Mouse (Mus musculus) cerebral cortex, adult 2 months (tissue): ENCODE data around the gene Plekha7.

Source experiments
- WGBS: fragments of 180-500 bp; shearing (Covaris S2); methylation state at CpG from one replicate; pipeline ENCODE4 v1.1.7; 2018; 5-methylcytosine and 5-hydroxymethylcytosine counted together

The Plekha7 gene

DNA sequence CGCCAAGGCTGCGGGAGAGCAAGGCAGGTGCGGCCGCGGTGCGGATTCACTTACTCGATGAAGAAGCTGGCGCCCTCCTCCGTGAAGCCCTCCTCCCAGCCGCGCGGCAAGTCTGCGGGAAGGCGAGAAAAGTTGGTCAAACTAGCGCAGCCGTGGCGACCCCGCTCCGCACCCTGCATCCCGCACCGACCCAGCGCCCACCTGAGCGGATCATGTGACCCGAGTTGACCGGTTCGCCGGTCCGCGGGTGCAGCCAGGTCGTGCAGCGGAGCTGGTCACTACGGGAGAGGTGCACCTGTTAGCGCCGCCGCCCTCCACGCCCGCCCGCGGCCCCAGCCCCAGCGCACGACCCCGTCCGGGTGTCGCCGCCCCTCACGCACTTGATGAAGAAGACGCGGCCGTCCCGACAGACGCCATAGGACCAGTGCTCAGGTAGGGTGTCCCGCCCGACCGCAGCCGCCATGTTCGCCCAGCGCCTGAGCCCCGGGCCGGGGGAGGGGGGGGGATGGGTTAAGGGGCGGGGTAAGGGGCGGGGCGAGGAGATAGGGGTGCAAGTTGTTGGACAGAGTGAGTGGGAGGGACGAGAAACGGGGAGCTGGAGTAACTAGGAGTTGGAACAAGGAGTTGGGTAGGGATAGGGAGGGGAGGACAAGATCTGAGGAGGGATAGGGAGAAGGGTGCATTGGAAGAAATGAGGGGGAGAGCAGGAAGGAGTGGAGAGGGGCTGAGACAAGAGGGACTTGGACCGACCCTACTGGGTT is at the start of gene Plekha7:
Gene Plekha7, minus strand, starts transcription at position 506 of the 761 bp plus-strand sequence.
- WGBS: 1% methylated on average over 64 of the region's 65 CpGs

DNA sequence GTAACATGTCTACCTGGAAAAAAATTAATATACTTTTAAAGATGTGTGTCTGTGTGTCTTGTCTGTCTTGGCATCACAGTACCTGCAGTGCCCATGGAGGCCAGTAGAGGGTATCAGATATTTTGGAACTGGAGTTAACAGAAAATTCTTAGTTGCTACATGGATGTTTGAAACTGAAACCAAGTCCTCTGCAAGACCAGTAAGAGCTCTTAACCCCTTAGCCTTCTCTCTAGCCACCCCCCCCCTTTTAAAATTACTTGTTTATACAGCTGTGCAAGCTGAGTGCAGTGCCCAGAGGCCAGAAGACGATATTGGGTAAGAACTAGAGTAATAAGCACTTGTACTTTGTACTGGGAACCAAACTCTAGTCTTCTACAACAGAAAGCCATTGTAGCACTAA is 28.1 kb upstream of the Plekha7 start:
- WGBS: 60% methylated on average over 1 of the region's 1 CpGs

DNA sequence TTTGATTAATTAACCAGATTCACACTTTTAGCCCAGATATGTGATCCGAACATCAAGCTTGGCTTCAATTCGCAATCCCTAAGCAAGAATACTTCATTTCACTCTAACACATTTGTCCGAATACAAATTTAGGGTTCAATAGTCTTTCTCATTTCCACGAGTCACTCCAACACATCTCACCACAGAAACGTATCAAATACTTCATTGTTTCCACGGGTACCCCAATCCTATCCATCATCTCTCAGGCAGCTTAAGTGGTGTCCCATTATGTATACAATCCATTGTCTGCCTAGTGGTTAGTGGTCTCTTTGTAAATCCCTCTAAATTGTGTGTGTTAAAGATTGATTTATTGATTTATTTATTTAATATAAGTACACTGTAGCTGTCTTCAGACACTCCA is 27.0 kb upstream of the Plekha7 start:
- 71% methylated on average over 6 of the region's 6 CpGs for WGBS

DNA sequence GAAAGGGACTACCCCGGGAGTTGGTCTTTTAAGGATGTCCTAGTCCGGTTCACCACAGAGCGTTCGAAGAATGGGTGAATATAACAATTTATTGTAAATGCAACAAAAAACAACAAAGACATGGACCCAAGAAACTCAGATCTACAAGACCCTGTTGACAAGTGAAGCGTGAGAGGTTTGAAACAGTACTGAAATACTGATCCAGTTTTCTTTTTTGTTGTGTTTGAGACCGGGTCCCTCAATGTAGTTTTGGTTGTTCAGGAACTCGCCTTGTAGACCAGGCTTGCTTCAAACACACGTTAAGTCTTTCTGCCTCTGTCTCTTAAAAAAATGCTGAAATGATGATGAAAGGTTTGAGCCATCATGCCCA is 26.5 kb upstream of the Plekha7 start:
- WGBS: 10% methylated on average over 8 of the region's 8 CpGs

GRCm38 (mm10) chr7:116333713-116334668 is 25.8 kb upstream of the Plekha7 start, which contains the start of gene Rps13:
Rps13 (minus strand) TSS chr7:116334195.
- WGBS: under 1% methylated on average over 78 of the region's 78 CpGs

DNA sequence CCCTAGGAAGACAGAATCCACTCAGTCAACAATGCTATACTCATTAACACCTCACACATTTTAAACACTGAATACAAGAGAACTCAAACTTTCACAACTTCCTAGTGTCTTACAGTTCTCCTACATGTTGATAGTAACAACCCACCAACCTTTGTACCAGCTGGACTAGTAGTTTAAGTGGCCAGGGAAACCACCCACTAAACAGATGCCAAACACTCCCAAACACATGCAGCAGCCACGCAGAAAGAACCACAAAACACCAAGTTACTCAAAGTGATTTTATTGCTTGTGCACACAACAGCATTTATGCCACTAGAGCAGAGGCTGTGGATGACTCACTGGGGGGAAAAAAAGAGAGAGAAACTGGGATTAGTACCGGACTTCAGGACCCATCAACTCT is 23.1 kb upstream of the Plekha7 start:
- 42% methylated on average over 2 of the region's 2 CpGs for WGBS

GRCm38 (mm10) chr7:116329858-116330257 is 21.7 kb upstream of the Plekha7 start:
- 93% methylated on average over 4 of the region's 4 CpGs for WGBS

GRCm38 (mm10) chr7:116328777-116329176 is 20.6 kb upstream of the Plekha7 start:
- WGBS: 79% methylated on average over 7 of the region's 7 CpGs

GRCm38 (mm10) chr7:116327901-116328300 is 19.7 kb upstream of the Plekha7 start:
- 73% methylated on average over 5 of the region's 5 CpGs for WGBS

DNA sequence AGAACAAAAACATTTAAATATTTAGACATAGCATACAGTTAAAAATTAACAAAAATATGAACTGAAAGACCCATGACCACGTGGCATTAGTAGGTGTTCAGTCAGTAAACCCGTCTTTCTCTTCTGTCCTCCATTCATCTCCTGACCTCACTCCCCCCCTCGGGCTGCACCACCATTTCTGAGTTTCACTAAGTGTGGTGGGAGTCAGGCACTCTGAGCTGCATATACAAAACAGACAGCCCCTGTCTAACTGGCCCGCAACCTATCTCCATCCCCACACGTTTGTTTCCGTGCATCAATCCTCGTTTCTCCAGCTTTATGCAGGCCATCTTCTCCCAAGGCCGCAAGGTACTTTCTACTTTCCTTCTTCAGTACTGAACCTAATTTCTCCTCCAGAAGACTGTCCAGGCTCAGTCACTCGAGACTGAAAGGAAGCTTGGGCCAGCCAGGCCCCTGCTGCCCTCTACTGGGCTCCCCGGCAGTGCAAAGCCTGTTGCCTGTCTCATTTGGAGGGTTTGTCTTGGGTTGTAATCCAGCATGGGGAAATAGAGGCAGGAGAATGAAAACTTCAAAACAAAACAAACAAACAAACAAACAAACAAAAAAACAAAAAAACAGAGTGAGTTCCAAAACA is 15.3 kb upstream of the Plekha7 start:
- WGBS: 39% methylated on average over 10 of the region's 10 CpGs

- WGBS: 60% methylated on average over 9 of the region's 9 CpGs
These were observed 1.3 kb upstream of the Plekha7 start for GRCm38 (mm10) chr7:116309456-116309855.

DNA sequence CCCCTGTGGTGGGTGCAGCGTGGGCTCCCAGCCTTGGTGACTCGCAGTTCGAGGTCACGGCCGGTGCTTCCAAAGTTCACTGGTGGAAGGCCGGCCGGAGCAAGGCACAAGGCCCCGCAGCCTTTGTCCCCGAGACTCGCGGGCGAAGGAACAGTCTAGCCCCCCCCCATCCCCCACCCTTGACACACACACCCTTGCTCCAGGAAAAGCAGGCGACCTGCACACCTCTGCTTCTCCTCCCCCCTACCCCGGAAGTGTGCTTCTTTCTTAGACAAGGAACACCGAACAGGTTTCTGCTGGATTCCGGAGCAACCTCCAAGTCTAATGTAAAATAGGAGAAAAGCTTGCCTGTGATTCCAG is 436 bp upstream of the Plekha7 start:
- WGBS: 10% methylated on average over 16 of the region's 16 CpGs

- under 1% methylated on average over 63 of the region's 63 CpGs for WGBS
These were observed 891 bp downstream of the Plekha7 start for GRCm38 (mm10) chr7:116307099-116307870.

DNA sequence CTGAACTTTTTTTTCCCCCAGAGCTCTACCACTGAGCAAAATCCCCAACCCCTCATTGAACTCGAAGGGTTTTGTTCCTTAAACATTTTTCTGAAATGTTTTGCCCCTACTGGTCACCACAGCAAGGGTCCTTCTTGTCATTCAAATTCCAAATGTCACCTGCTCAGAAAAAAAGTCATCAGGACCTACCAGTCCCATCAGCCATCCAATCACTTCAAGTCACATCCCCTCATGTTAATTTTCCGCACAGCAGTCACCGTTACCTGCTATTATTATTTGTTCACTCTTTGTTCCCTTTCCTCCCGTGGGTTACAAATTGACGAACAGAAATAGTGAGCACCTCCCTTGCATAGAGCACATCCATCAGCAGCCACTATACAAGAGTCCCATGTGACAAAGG is 1.6 kb downstream of the Plekha7 start:
- 12% methylated on average over 5 of the region's 5 CpGs for WGBS

DNA sequence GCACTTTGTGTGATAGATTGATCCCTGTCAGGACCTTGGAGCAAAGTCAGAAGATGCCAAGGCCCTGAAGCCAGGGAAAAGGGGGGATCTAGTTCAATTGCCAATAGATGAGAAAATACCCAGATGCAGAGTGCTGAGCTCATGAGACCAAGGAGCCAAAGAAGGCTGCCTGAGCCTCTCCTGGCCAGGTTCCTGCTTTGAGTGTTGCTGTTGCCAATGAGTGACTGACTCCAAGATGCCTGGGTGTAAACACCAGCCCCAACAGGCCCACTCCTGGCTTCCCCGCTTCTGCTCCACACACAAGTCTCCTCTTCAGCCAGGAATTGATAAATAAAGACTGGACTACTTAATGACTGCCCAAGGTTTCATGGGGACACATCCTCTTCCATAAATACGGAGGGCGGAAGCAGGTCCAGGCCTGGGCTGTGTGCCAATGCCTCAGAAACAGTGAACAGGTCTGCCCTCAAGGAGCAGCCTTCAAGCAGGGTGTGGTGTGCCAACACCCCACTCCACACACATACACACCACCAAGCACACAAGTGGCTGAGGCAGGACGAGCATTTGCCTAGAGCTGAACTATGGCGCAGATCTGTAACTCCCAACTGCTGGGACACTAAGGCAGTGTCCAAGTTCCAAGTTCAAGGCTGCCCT is 6.4 kb downstream of the Plekha7 start:
- 86% methylated on average over 5 of the region's 5 CpGs for WGBS

GRCm38 (mm10) chr7:116301144-116301543 is 7.0 kb downstream of the Plekha7 start:
- 92% methylated on average over 4 of the region's 4 CpGs for WGBS

DNA sequence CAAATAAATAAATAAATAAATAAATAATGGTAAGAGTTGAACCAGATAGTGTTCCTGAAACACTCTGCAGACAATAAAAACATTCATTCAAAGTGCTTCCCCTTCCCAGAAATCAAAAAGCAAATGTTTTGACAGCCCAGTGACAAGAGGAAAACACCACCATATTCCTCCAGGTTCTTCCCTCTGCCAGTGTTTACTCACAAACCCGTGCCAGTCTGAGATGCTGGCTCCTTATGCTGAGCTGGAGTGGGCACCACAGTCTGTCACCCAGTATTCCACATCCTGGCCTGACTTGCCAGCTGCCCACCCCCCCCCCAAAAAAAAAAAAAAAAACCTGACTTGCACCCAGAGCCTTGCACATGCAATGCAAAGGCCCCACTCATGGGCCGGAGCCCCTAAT is 9.3 kb downstream of the Plekha7 start:
- 65% methylated on average over 2 of the region's 2 CpGs for WGBS

DNA sequence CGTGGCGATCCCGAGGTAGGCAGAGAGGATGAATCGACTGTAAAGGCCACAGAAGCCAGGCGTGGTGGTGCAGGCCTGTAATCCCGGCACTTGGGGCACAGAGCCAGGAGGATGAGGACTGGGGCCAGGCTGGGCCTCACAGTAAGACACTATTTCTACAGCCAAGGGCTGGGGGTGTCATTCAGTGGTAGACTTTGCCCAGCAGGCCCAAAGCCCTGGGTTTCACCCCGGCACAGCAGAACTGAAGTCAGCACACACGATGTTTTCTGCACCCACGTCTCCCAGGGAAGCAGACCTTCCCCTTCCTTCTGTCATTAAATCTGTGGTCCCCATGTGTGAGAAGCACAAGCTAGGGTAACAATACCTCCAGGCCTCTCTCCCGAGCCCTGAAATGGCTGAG is 9.8 kb downstream of the Plekha7 start:
- WGBS: 64% methylated on average over 10 of the region's 10 CpGs

- WGBS: 85% methylated on average over 3 of the region's 3 CpGs
These were observed 13.2 kb downstream of the Plekha7 start for GRCm38 (mm10) chr7:116294961-116295360.

DNA sequence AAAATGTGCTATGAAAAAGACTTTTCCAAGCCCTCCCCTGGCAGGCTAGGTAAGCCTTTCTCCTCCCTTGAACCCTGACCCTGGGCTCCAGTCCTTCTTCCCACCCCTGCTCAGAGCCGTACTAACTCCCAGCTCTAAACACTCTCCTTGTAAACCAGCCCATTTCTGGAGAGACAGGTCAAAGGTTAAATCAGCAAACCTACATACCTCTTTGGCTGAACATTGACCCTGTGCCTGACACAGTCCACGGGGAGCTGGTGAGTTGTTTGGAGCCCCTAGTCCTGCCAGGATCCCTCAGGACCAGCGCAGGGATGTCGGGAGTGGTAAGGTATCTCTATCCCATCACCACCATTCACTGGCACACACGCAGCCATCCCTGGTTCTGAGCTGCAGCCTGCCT is 15.8 kb downstream of the Plekha7 start:
- WGBS: 81% methylated on average over 5 of the region's 5 CpGs

DNA sequence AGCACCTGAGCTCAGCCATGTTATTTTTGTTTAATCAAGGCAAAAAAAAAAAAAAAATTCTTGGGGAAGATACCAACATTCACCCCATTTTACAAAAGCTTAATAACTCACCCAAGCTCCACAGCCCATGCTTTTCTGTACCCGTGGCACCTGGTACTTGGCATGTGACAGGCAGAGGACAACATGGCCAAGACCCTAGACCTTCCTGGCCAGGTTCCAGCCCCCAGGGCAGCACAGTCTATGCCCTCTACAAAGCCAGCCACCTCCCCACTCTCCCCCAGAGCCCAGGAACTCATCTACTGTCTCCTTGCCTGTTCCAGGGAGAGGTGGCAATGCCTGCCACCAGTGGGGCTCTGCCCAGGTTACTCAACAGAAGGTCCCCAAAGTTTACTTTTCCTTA is 17.6 kb downstream of the Plekha7 start:
- 78% methylated on average over 1 of the region's 1 CpGs for WGBS
